Mouse (Mus musculus): Measurements from ENCODE around the gene Bicc1.

DNA sequence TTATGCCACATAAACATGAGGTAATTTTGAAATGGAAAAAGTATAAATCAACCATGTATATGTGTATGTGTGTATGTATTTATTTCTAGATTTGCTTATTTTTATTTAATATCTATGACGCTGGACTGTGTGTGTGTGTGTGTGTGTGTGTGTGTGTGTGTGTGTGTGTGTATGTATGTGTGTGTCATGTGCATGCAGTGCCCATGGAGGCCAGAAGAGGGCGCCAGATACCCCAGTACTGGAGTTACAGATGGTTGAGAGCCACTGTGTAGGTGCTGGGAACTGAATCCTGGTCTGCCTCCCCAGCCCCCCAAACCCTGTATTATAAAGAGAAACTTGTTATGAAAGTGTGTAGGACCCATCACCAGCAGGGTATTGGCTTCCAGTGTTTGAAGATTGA, 20.6 kb upstream of the Bicc1 start:
- no peak for TF ChIP-seq GATA1 (IDR thresholded peaks at IDR 0.05; ENCODE audit: borderline replicate concordance, low read length)
- no peak for TF ChIP-seq FLI1 (IDR thresholded peaks at IDR 0.05; ENCODE audit: low read length)
